Mouse (Mus musculus) ES-Bruce4 (cell line): ENCODE measurements at regions not wholly inside any gene's neighbourhood (a gene's known extent, or its start where the extent isn't known, plus 50 kb on each side); places are given as distances from the start of the nearest gene placed in this dataset.

Experiments
- CTCF ChIP-seq: IDR thresholded peaks from one replicate; pipeline ENCODE4 v1.8.1; 2011; ENCODE audit warnings: low read depth, low read length
- EP300 ChIP-seq: IDR thresholded peaks from 2 replicates; pipeline ENCODE4 v1.6.1; 2011; ENCODE audit warnings: low read depth, low read length; ENCODE audit not compliant: insufficient read depth

- TF ChIP-seq CTCF (no peak), EP300 (no peak)
Observed at GRCm38 (mm10) chr12:104590291-104590690, 117.2 kb upstream of the Gsc start.
